Mouse (Mus musculus) limb, embryonic 13.5 days (tissue): Measurements from ENCODE around the gene Palm3. TPM values are rescaled to one million over a fixed set of nuclear protein-coding genes. Genes with fewer than 3 reads are reported as not detected.

Source experiments
- ATAC-seq: fragments of 200-750 bp; cut with Nextera tagmentation; 2 replicates; pipeline ENCODE4 v1.8.0; 2017; ENCODE audit warnings: low read depth, moderate number of reproducible peaks, moderate TSS enrichment; ENCODE audit not compliant: low FRiP score
- H3K27ac ChIP-seq: fragments of 300-500 bp; sonication (generic); 2 replicates; pipeline ENCODE4 v1.5.1; 2015; ENCODE audit warnings: inconsistent platforms, mild to moderate bottlenecking, moderate library complexity
- H3K27me3 ChIP-seq: fragments of 300-500 bp; sonication (generic); 2 replicates; pipeline ENCODE4 v1.6.1; 2015; ENCODE audit warnings: mild to moderate bottlenecking, inconsistent platforms
- H3K36me3 ChIP-seq: fragments of 300-500 bp; sonication (generic); 2 replicates; pipeline ENCODE4 v1.6.1; 2015; ENCODE audit warnings: inconsistent platforms, mild to moderate bottlenecking, moderate library complexity
- H3K4me1 ChIP-seq: fragments of 300-500 bp; sonication (generic); 2 replicates; pipeline ENCODE4 v1.6.1; 2015; ENCODE audit warnings: inconsistent platforms
- H3K4me2 ChIP-seq: fragments of 300-500 bp; sonication (generic); replicated peaks from 2 replicates; pipeline ENCODE4 v1.6.1; 2015; ENCODE audit warnings: inconsistent platforms, mild to moderate bottlenecking, moderate library complexity
- H3K4me3 ChIP-seq: fragments of 300-500 bp; sonication (generic); 2 replicates; pipeline ENCODE4 v1.5.1; 2015; ENCODE audit warnings: moderate library complexity, mild to moderate bottlenecking, inconsistent platforms
- H3K9ac ChIP-seq: fragments of 300-500 bp; sonication (generic); 2 replicates; pipeline ENCODE4 v1.6.1; 2015; ENCODE audit warnings: mild to moderate bottlenecking, inconsistent platforms
- H3K9me3 ChIP-seq: fragments of 300-500 bp; sonication (generic); 2 replicates; pipeline ENCODE4 v1.6.1; 2016; ENCODE audit warnings: inconsistent platforms
- WGBS: fragments of 180-500 bp; shearing (Covaris S2); methylation state at CpG from one replicate; pipeline ENCODE4 v1.1.7; 2015; 5-methylcytosine and 5-hydroxymethylcytosine counted together
- polyA plus RNA-seq: library from polyadenylated mRNA; unstranded; fragments of >200 nt; fragmentation: Nextera tagmentation; extraction: Ambion mirVana; gene quantifications from 2 replicates; pipeline ENCODE4 v1.2.1, GENCODE M21; 2015

Palm3 gene
- polyA plus RNA-seq, 1 experiment from 2014 or later, result 6.6 TPM

- peaks cover 12% of the 10 kb centered on the region for H3K4me1 ChIP-seq
- no peak for ATAC-seq
- H3K27me3 ChIP-seq, result peaks cover 61% of the 10 kb centered on the region
- no peaks in the 10 kb centered on the region for H3K9me3 ChIP-seq
- H3K27ac ChIP-seq, result no peak overlapping the region
- H3K36me3 ChIP-seq, result no peaks in the 10 kb centered on the region
- H3K9ac ChIP-seq, result no peak overlapping the region
- H3K4me2 ChIP-seq, result no peak overlapping the region
- WGBS, result 71% methylated on average over 5 of the region's 5 CpGs
- no peak overlapping the region for H3K4me3 ChIP-seq
These were observed 16.7 kb downstream of the Palm3 start for GRCm38 (mm10) chr8:84038015-84038414.

DNA sequence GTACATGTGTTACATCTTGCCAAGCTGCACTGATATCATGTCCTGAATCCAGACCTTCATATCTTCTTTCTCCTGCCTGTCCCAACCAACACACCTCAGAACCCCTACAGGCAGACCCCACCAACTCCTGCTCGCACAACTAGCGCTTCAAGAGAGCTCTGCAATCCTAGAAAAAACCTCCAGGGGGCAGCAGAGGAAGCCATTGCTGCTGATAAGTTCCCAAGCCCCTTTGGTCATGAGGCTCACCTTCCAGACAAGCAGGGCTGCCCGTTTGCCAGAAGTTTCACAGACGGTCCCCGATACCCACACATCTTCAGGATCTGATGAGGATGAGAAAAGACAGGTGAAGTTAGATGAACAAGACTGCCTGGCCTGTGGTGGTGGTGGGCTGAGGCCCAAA is 17.8 kb downstream of the Palm3 start:
- Histone ChIP-seq H3K4me3 (no peak overlapping the region), H3K4me2 (no peak overlapping the region), H3K27ac (no peak overlapping the region), H3K36me3 (no peaks in the 10 kb centered on the region), H3K9me3 (no peaks in the 10 kb centered on the region), H3K4me1 (peaks cover 13% of the 10 kb centered on the region), H3K9ac (no peak overlapping the region), H3K27me3 (peaks cover 72% of the 10 kb centered on the region)
- 6% methylated on average over 5 of the region's 5 CpGs for WGBS
- ATAC-seq, result no peak; the same call in 1 of the 2 replicates

DNA sequence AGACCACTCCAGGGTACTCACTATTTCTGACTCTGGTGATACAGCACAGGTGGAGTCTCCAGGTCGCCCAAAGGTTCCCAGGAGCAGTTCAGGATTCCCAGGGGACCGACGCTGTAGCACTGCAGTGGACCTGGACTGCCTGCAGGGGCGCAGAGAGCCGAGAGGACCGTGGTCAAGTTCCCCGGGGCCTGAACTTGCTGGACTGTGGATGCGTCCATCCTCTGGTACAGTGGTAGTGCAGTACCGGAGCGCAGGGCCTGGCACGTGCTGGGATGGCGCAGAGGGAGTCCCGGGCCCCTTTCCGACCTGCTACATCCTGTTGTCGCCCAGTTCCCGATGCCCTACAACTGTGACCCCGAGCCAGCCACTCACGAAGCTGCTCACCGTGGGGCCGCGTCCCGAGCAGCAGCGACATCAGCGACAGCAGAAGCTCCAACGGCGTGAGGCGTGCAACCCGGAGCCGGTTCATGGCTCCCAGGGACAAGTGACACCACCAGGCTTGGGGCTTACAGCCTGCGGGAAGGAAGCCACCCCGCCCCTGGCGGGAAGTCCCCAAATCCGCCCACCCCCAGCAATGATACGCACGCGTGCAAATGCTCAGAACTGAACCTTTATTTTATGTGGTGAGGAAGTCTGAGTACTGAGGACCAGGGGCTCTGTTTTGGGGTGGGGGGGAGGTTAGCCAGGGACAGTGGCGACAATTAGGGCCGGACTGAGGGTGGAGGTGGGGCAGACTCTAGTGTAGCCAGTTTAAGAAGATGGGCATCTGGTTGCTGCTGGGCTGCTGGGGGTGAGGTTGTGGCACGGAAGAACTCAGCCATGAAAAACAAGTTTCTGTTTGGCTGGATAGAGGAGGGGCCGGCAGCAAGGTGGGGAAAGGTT is 21.0 kb downstream of the Palm3 start, which contains the start of gene Il27ra:
Gene Il27ra, minus strand, starts transcription at position 524 of the 882 bp plus-strand sequence.
- peak within 1 kb of the TSS; percentile 65 for H3K9ac ChIP-seq
- no peaks in the 10 kb centered on the region for H3K9me3 ChIP-seq
- peak within 1 kb of the TSS; percentile 44 for H3K4me3 ChIP-seq
- peaks cover 15% of the 10 kb centered on the region for H3K4me1 ChIP-seq
- no peaks in the 10 kb centered on the region for H3K36me3 ChIP-seq
- no peak; the same call in 1 of the 2 replicates for ATAC-seq
- H3K27me3 ChIP-seq, result peaks cover 87% of the 10 kb centered on the region
- peak within 1 kb of the TSS; percentile 76 for H3K4me2 ChIP-seq
- WGBS, result 3% methylated on average over 40 of the region's 40 CpGs
- no peak within 1 kb of the TSS for H3K27ac ChIP-seq

DNA sequence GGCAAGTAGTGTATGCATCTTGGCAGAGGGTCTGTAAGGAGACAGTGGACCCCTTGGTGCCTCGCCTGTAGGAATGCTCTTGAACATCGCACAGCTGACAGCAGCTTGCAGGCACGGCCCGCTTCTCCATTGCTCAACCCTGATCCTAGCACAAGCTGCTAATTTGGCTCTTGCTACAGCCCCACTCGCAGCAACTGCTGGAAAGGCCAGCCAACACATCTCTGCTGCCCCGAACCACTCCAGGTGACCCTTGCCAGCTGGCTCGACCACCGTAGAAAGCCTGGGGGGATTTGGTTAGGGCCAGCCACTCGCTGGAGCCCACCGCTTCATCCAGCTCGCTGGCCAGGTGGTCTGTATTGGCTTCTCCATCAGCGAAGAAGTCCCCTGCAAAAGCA is 21.7 kb downstream of the Palm3 start:
- H3K4me2 ChIP-seq, result peak overlapping the region; percentile 76
- peak overlapping the region; percentile 44 for H3K4me3 ChIP-seq
- no peaks in the 10 kb centered on the region for H3K9me3 ChIP-seq
- 27% methylated on average over 12 of the region's 12 CpGs for WGBS
- no peak for ATAC-seq
- peaks cover 16% of the 10 kb centered on the region for H3K4me1 ChIP-seq
- no peak overlapping the region for H3K9ac ChIP-seq
- H3K36me3 ChIP-seq, result no peaks in the 10 kb centered on the region
- H3K27ac ChIP-seq, result no peak overlapping the region
- peaks cover 84% of the 10 kb centered on the region for H3K27me3 ChIP-seq

- Histone ChIP-seq H3K4me2 (no peak overlapping the region), H3K9me3 (no peaks in the 10 kb centered on the region), H3K4me3 (no peak overlapping the region), H3K9ac (no peak overlapping the region), H3K36me3 (no peaks in the 10 kb centered on the region), H3K27ac (no peak overlapping the region), H3K4me1 (peaks cover 22% of the 10 kb centered on the region), H3K27me3 (peaks cover 82% of the 10 kb centered on the region)
- 8% methylated on average over 7 of the region's 7 CpGs for WGBS
- no peak for ATAC-seq
These were observed 22.8 kb downstream of the Palm3 start for GRCm38 (mm10) chr8:84044103-84044502.

GRCm38 (mm10) chr8:84044900-84045299 is 23.6 kb downstream of the Palm3 start, which contains the start of gene Rln3:
Gene Rln3, minus strand, starts transcription at chr8:84045000.
- H3K27me3 ChIP-seq, result peaks cover 74% of the 10 kb centered on the region
- no peak within 1 kb of the TSS for H3K9ac ChIP-seq
- H3K4me1 ChIP-seq, result peaks cover 22% of the 10 kb centered on the region
- H3K9me3 ChIP-seq, result no peaks in the 10 kb centered on the region
- WGBS, result 6% methylated on average over 9 of the region's 9 CpGs
- H3K4me2 ChIP-seq, result peak within 1 kb of the TSS; percentile 31; the same call in 1 of the 2 replicates
- peak within 1 kb of the TSS; percentile 3; the same call in 1 of the 2 replicates for H3K4me3 ChIP-seq
- H3K27ac ChIP-seq, result no peak within 1 kb of the TSS
- ATAC-seq, result no peak
- no peaks in the 10 kb centered on the region for H3K36me3 ChIP-seq

GRCm38 (mm10) chr8:84046505-84046904 is 25.2 kb downstream of the Palm3 start:
- no peaks in the 10 kb centered on the region for H3K9me3 ChIP-seq
- WGBS, result 80% methylated on average over 3 of the region's 3 CpGs
- peaks cover 22% of the 10 kb centered on the region for H3K4me1 ChIP-seq
- H3K27me3 ChIP-seq, result peaks cover 58% of the 10 kb centered on the region
- no peak overlapping the region for H3K27ac ChIP-seq
- H3K4me2 ChIP-seq, result no peak overlapping the region
- H3K36me3 ChIP-seq, result no peaks in the 10 kb centered on the region
- no peak for ATAC-seq
- no peak overlapping the region for H3K9ac ChIP-seq
- no peak overlapping the region for H3K4me3 ChIP-seq

DNA sequence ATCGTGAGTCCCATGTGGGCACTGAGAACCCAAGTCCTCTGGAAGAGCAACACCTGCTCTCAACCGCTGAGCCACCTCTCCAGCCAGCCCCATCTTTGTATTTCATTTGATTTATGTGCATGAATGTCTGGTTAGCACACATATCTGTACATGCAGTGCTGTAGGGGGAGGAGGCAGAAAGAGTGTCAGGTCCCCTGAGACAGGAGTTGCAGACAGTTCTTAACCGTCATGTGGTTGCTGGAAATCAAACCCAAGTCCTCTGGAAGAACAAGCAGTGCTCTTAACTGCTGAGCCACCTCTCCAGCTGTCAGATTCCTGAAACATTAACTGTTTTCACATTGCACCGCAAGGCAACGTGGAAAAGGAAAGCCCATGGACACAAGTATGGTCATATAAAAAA is 26.9 kb downstream of the Palm3 start:
- H3K27me3 ChIP-seq, result peaks cover 41% of the 10 kb centered on the region
- H3K4me2 ChIP-seq, result no peak overlapping the region
- no peaks in the 10 kb centered on the region for H3K36me3 ChIP-seq
- H3K4me3 ChIP-seq, result no peak overlapping the region
- WGBS, result 50% methylated on average over 5 of the region's 5 CpGs
- H3K27ac ChIP-seq, result no peak overlapping the region
- H3K9ac ChIP-seq, result no peak overlapping the region
- H3K4me1 ChIP-seq, result peaks cover 9% of the 10 kb centered on the region; the same call in 1 of the 2 replicates
- no peaks in the 10 kb centered on the region for H3K9me3 ChIP-seq
- ATAC-seq, result no peak; the same call in 1 of the 2 replicates

GRCm38 (mm10) chr8:84052746-84053145 is 31.5 kb downstream of the Palm3 start:
- no peak for ATAC-seq
- H3K36me3 ChIP-seq, result no peaks in the 10 kb centered on the region
- H3K27ac ChIP-seq, result no peak overlapping the region
- H3K4me1 ChIP-seq, result 0 out of 2 replicates have a peak, but pooled peaks cover 7% of the 10 kb centered on the region
- peaks cover 6% of the 10 kb centered on the region for H3K27me3 ChIP-seq
- 88% methylated on average over 3 of the region's 3 CpGs for WGBS
- H3K9me3 ChIP-seq, result 0 out of 2 replicates have a peak, but pooled peaks cover 4% of the 10 kb centered on the region
- no peak overlapping the region for H3K9ac ChIP-seq
- no peak overlapping the region for H3K4me2 ChIP-seq
- no peak overlapping the region for H3K4me3 ChIP-seq

GRCm38 (mm10) chr8:84053229-84053628 is 32.0 kb downstream of the Palm3 start:
- Histone ChIP-seq H3K27ac (no peak overlapping the region), H3K4me2 (no peak overlapping the region), H3K4me3 (no peak overlapping the region), H3K27me3 (peaks cover 3% of the 10 kb centered on the region), H3K9me3 (0 out of 2 replicates have a peak, but pooled peaks cover 4% of the 10 kb centered on the region), H3K4me1 (0 out of 2 replicates have a peak, but pooled peaks cover 3% of the 10 kb centered on the region), H3K36me3 (no peaks in the 10 kb centered on the region), H3K9ac (no peak overlapping the region)
- ATAC-seq, result no peak
- 93% methylated on average over 5 of the region's 5 CpGs for WGBS

DNA sequence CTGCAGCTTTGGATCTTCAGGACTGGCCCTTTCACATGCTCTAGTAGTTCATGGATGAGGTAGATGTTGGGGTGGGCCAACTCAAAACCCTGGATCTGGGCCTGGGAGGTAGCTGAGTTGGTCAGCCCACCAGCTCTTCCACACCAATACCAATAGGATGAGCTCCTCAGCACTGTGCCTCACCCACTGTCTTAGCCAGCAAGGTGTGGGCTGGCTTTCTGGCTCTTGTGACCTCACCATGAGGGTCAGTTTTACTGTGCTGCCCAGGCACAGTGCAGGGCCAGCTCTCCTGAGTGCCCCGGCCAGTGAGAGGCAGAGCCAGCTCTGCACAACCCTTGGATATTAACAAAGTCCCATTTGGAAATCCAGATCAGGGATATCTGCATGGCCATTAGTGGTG is 36.6 kb downstream of the Palm3 start:
- Histone ChIP-seq H3K4me3 (no peak overlapping the region), H3K27me3 (no peaks in the 10 kb centered on the region), H3K36me3 (no peaks in the 10 kb centered on the region), H3K4me2 (no peak overlapping the region), H3K9ac (no peak overlapping the region), H3K9me3 (0 out of 2 replicates have a peak, but pooled peaks cover 4% of the 10 kb centered on the region), H3K4me1 (no peaks in the 10 kb centered on the region), H3K27ac (no peak overlapping the region)
- 91% methylated on average over 1 of the region's 1 CpGs for WGBS
- no peak for ATAC-seq

- 0 out of 2 replicates have a peak, but pooled peaks cover 4% of the 10 kb centered on the region for H3K9me3 ChIP-seq
- no peak overlapping the region for H3K27ac ChIP-seq
- no peaks in the 10 kb centered on the region for H3K27me3 ChIP-seq
- H3K9ac ChIP-seq, result no peak overlapping the region
- no peak overlapping the region for H3K4me2 ChIP-seq
- no peak for ATAC-seq
- no peak overlapping the region for H3K4me3 ChIP-seq
- WGBS, result 94% methylated on average over 2 of the region's 2 CpGs
- no peaks in the 10 kb centered on the region for H3K36me3 ChIP-seq
- H3K4me1 ChIP-seq, result no peaks in the 10 kb centered on the region
These were observed 38.0 kb downstream of the Palm3 start for GRCm38 (mm10) chr8:84059226-84059625.
